Mouse (Mus musculus): ENCODE data around the gene Npffr2.
A peak's percentile ranks its signal among the peaks of the same experiment; 100 is the strongest.
"Not testable (repeated sequence)": the region's sequence is repeated elsewhere in the genome, so short reads cannot be mapped to it uniquely, and the experiment has no call there.

The Npffr2 gene

DNA sequence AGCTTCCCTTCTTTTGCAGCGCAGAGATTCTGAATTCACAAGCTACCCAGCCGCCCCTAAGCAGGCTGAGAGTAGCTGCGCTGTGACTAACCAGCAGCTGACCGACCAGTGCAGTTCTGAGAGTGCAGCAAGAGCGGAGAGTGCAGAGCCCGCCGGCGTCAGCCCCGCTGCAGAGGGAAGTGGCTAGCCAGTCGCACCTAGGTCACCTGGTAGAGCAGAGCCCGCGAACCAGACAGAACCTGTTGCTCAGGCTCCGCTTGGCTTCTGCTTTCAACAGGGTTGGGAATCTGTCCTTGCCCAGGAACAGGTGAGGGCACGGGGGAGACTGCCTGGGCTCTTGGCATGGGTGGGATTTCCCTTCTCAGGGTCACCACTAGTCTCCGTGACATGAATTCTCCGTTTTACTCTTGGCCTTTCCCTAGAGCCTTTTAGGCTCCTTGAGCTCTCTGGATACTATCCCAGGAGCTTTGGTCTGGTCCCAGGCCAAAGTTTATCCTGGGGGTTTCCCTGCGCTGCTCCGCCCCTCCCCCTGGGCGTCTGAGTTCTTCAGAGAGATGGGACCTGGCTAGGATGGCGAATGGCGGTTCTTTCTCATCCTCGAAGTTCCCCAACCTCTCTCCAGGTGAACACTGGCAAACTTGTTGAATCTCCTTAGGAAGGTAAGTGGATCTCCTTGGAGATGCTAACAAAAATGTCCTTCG is at the start of gene Npffr2:
Gene Npffr2, plus strand, starts transcription at position 552 of the 701 bp plus-strand sequence.
- no peak for DNase-seq (ENCODE audit: low spot score in 2 of 2)

DNA sequence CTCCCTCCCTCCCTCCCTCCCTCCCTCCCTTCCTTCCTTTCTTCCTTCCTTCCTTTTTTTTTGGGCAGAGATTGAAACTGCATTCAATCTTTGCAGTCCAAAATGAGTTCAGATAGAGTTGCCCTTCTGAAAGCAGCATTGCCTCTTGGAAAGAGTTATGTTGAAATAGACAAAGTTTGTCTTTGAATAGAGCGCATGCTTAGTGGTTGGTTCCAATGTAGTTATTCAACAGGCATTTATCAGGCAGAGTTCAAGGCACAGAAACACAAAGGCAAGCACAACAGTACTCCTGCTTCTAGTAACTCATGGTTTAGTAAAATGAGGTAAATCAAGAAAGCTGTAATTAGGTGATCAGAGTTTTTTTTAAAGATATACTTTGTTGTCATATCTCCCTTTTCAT is 34.7 kb upstream of the Npffr2 start:
- no peak for DNase-seq (ENCODE audit: low spot score in 2 of 2)

DNA sequence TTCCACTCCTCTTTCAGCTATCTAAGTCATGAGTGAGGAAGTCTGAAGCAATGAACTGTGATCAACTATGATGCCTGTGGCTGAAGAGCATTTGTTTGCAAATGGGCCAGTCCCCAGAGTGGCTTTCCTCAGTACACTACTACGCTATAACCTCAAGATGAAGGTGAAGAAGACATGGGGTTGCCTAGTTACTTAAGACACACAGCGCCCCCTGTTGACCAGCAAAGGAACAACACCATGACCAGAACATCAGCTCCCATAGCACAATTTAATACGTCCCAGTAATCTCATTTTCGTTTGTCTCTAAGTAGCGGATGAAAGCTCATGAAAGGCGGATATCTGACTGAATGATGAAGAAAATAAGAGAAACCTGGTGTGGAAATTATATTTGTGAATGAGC is 27.0 kb upstream of the Npffr2 start:
- no peak for DNase-seq (ENCODE audit: low spot score in 2 of 2)

DNA sequence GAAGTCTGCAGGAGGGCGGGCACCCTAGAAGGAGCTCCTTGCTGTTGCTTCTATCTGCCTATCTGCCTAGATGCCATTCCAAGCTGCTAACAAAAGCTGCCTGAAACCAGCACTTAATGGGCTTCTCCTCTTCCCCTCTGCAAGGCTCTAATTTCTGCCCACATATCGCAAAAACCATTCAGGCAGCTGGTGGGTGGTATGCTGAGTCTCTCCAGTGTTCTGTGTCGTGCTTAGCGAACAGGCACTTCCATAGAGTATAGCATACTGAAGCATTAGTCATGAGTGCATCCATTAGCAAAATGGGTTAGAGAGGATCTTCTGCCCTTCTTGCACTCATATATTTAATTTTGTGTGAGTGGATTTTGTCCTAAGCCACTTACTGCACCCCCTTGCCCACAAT is 8.6 kb upstream of the Npffr2 start:
- DNase-seq (ENCODE audit: low spot score in 2 of 2), result peak; percentile 12 to 24

DNA sequence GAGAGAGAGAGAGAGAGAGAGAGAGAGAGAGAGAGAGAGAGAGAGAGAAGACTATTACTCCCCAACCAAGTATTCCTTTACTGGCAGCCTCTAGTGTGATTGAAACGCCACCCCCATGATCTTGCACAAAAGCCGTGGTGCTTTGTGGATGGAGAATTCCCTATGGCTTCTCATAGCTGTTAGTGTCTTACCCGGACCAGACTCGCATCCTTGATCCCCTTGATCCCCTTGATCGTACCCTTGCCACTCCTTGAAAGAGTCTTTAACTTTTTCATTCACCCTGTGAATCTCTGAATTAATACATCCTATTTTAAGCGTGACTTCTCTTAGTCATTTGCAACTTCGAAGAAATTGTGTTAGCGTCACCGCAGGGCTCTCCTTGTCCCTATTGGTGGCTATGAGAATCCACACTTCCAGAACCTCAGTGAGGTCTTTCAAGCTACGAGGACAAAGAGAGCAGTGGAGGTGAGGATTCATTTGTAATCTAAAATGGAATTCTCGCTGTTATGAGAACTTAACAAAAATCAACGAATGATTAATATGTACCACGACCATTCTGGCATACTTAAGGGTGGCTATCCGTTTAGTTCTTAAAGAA is 949 bp upstream of the Npffr2 start:
- no peak for DNase-seq (ENCODE audit: low spot score in 2 of 2)

DNA sequence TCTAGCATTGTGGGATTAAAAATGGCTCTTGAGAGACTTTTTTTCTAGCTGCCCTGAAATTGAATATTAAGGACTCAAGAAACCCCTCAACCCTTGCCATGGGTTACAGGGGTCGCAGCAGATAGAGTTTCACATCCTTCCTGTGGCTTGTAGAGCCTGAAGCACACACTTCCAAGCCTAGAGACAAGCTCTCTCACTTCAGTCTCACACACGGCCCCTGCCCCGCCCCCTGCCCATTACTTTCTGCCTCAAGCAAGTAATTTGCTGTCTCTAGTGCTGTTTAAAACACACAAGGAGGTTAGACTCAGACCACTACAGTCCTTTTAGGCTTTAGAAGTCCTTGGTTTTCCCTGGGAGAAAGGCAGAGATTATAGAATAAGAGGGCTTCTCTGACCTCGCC is 1.7 kb downstream of the Npffr2 start:
- no peak for DNase-seq (ENCODE audit: low spot score in 2 of 2)

DNA sequence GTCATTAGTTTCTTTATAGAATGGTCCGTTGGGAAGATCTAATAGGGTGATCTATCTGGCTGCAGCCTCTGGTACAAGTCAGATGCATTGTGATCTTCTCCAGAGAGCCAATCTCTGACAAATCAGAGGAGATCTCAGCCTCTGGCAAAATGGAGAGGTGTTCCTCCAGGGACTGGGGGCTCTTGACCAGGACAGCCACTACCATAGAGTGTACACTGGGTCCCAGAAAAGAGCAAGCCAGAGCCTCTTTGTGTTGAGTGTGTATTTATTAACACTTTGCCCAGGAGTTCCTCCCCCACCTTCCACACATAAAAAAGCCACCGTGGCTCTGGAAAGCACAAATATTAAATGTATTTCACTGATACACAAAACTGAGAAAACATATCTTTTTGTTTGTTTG is 2.2 kb downstream of the Npffr2 start:
- DNase-seq (ENCODE audit: low spot score in 2 of 2), result no peak

DNA sequence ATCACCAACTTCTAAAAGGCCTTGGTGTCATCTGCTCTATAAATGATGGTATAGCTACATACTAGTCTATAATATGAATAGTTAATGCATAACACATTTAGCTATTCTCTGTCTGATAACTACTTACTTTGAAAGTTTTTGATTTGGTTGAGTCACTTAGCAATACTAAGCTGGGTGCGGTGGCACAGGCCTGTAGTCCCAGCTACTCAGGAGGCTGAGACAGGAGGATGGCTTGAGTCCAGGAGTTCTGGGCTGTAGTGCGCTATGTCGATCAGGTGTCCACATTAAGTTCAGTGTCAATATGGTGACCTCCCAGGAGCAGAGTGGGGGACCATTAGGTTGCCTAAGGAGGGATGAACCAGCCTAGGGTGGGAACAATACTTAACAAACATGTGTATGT is 8.8 kb downstream of the Npffr2 start:
- DNase-seq (ENCODE audit: low spot score in 2 of 2), result no peak

DNA sequence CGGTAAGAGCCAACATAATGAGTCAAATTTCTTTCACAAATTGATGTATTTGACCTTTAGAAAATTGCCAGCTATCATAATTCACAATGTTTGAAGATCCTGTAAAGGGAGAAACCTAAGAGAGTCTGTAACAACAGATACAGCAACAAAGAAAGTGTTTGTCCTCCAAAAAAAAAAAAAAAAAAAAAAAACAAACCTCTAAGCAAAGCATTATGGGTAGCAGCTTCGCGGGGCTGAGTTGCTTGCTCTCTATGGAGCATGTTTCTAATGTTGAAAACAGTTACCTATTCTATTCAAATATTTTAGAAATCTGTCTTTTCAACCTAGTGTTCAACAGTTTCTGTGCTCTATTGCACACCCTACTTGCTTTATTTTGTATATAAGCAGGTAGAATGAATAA is 15.2 kb downstream of the Npffr2 start:
- DNase-seq (ENCODE audit: low spot score in 2 of 2), result no peak

DNA sequence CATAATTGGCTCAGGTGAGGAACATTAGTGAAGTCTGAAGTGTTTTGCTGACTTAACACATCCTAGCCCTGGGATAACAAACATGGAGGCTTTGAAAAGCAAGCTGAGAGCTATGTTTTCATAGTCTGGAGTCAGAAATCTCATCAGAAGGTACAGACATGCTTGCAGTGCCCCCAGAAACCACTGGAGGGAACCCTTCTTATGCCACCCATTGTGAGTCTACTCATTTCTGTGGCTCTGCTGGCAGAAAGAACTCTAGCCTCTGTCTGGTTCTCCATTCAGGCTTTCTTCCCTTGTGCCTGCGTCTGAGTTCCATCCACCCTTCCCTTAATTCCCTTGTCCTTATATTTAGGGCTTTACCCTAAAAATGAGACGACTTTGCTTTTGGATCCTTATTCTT is 16.2 kb downstream of the Npffr2 start:
- peak; percentile 73 to 75 for DNase-seq (ENCODE audit: low spot score in 2 of 2)

DNA sequence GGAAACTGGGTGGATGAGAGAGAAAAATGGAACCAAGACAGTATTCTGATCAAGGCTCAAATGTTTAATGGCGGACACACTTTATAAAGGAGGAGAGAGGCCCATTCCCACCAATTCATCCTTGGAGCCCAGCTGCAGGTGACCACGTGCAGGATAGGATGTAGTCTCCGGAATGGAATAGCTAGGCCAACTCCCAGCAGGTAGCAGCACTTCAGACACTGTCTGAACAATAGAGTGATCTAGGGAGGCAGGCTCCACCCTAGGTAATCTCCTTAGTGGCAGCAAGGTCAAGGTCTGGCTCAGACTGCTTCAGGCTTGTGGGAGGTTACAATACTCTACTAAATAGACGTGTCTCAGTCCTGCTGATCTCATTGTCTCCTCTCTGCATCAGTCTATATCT is 31.9 kb downstream of the Npffr2 start:
- not testable (repeated sequence) for DNase-seq (ENCODE audit: low spot score in 2 of 2)

DNA sequence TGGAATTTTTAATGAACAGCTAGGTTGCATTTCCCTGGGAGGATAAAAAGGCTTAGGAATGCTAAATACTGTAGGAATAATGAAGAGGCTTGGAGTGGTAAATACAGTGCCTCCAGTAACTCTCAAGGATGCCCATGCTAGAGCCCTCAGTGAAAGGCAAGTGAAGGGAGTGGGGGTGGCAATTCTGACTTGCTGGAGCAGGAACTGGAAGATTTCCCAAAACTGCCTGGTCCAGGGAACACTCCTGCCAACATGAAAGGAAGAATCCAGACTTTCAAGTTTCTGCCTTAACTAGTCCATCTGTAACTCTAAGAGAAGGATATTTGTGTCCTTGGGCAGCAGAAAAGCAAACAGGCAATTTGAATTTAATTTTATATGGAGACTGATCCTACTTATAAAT is 34.2 kb downstream of the Npffr2 start:
- DNase-seq (ENCODE audit: low spot score in 2 of 2), result peak in 1 of 2 experiments; percentile 50

DNA sequence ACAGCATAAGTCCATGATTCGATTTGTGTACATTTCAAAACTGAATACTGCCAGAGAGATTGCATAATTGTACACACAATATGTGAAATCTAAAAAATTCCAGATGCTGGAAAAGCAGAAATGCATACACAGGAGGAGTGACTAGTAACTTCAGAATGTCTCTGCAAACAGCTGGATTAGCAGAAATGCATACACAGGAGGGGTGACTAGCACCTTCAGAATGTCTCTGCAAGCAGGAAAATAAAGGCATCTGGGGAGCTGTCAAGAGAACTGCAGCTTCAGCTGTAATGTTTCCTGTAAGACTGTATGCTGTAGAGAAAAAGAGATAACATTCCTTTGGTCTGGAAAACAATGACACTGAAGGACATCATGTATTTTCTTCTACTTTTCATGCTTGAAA is 51.4 kb downstream of the Npffr2 start:
- no peak for DNase-seq (ENCODE audit: low spot score in 2 of 2)

DNA sequence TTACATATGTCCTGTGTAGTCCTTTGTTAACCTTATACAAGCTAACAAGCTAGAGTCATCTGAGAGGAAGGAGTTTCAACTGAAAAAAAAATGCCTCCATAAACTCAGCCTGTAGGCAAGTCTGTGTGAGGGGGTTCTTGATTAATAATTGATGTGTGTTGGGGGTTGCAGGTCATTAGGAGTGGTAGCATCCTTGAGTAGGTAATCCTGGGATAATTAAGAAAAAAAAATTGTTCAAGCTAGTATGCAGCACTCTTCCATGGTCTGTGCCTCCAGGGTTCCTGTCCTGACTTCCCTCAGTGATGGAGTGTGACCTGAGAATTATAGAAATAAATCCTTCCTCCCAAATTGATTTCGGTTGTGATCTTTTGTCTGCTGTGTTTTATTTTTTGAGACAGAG is 52.0 kb downstream of the Npffr2 start:
- no peak for DNase-seq (ENCODE audit: low spot score in 2 of 2)

DNA sequence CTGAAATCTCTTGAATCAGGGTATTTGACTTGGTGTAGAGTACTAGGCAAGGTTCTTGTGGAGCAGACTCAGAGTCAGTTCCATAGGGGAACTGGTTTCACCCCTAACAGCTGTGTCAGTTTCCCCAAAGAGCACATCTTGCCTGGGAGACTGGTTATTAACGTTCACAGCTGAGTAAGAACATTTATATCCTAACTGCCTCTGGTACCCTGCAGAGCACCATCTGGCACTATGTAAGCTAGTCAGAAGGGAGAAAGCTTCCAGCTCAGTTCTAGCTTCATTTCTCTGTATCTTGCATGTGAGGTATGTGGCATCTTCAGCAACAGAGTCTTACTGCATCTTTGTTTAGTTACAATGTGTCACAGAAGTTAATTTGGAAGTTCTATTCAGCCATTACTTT is 53.9 kb downstream of the Npffr2 start:
- peak in 1 of 2 experiments; percentile 5 for DNase-seq (ENCODE audit: low spot score in 2 of 2)

DNA sequence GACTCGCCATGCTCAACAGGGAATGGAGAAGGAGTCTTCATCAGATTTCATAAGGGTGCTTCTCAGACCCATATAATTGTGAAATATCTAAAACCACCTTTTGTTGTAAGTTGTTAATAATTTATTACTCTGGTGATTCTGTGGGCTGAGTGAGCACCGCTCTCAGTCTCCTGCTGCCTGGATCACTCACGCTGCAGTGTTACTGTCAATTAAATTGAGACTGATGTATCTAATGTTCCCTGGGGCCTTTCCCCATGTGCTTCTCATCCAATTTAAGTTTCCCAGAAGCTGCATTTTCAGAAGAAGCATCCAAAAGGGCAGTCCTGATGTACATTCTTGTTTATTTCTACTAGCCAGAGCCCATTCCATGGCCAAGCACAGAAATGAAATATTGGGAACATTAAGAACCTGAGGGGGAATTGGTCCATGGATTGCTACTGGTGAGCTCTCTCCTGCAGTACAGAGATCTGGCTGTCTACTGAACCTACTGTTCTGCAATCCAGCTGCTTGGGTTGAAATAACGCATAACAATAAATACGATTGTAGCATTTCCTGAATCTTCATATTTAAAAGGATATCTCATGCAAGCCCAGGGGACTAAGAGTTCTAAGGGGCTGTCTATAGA is 54.6 kb downstream of the Npffr2 start:
- DNase-seq (ENCODE audit: low spot score in 2 of 2), result no peak

DNA sequence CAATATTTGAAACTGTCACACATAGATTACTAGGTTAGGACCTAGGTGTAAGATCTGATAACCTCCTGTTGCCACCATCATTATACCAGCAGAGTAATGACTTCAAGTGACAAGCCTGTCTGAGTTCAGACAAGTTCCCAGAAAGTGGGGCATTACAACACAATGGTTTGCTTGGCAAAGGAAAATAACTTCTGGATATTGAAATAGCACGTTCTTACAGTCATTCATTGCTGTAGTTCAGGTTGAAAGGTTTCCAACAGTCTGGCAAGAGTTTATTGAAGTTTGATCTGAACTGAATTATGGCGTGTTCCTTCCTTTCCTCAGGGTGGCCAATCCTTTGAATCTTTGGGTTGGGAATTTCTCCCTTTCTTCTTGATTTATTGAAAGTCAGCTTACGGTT is 57.8 kb downstream of the Npffr2 start:
- no peak for DNase-seq (ENCODE audit: low spot score in 2 of 2)

DNA sequence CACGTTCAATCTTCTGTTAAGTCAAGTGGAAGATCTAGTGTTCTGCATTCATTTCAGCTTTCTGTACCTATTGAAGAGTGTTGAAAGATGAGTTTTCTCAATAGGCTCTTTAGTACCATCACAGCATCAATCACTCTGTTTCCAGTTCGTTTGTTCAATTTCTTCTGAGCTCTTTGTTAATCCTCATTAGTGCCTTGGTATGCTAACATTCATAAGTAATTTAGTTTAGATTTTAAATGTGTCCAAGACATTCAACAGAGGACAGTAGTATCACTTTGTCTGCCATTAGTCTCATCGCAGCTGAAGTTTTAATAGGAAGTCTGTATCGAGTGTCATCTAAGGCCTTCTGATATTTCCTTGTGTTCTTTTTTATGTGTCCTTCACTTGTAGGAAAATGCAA is 65.1 kb downstream of the Npffr2 start:
- DNase-seq (ENCODE audit: low spot score in 2 of 2), result no peak

DNA sequence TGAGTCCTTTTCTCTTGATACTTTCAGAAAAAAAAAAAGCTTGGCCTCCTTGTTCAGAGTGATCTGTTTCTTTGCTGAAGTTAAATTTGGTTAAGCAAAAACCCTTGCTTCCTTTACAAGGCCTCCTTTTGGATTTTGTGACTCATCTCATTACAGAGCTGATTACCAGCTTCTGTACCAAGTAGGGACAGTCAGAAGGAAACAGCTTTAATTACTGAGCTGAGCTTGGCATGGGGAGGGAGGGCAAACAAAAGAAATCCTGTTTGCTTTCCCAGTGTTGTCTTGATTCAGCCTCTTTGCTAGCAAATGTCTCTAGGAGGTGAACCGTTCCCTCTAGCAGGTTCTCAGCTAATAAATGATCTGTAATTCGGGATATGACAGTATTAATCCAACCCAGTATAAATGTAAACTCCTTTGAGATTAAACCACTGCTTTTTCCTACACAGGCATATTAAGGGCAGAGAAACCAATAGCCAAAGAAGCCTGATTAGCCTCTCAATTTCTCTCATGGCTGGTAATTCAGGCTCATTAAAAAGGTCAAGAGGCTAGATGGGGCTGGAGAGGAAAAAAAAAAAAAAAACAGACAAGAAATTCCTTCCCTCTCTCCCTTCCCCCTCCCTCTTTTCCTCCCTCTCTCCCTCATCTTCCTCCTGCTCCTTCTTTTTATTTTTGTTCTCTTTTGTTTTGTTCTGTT is 84.2 kb downstream of the Npffr2 start:
- no peak for DNase-seq (ENCODE audit: low spot score in 2 of 2)

DNA sequence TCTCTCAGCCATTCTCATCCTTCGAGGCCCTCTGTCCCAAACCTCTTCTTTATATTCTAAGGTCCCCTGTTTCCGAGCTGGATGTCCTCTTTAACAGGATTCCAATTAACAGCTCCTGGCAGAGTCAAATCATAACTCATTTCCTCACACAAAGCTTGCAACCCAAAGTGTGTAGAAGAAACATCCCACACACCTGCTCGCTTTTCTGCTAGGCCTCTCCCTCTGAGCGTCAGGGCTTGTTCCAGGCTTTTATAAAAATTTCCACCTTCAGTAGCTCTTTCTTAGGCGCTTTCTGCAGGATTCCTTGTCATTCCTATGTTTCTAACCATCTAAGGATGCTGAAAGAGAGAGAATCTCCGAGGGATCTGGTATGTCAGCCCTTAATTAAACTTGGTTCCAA is 85.0 kb downstream of the Npffr2 start:
- DNase-seq (ENCODE audit: low spot score in 2 of 2), result no peak

DNA sequence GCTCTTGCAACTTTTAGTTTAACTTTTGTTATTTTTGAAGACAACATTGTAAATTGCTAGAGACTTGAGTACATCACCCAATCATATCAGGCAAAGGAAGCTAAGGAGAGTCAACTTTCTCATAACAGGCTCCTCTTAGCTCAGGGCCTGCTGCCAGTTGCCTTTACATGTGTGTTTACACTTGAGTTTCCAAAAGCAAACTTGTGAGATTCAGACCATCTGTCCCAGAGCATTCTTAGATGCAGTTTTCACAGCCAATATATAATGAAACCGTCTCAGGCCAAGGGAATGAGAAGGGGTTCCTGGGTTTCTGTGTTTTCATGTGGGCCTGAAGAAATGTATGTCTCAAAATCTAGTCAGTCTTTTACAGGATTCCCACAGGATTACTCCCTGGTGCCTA is 104.4 kb downstream of the Npffr2 start:
- DNase-seq (ENCODE audit: low spot score in 2 of 2), result peak; percentile 14 to 61

Measured in right cerebral cortex, postnatal 36 days (tissue).